Comparison of ENCODE assay signal across 16 mouse cellular contexts in the genomic region with DNA sequence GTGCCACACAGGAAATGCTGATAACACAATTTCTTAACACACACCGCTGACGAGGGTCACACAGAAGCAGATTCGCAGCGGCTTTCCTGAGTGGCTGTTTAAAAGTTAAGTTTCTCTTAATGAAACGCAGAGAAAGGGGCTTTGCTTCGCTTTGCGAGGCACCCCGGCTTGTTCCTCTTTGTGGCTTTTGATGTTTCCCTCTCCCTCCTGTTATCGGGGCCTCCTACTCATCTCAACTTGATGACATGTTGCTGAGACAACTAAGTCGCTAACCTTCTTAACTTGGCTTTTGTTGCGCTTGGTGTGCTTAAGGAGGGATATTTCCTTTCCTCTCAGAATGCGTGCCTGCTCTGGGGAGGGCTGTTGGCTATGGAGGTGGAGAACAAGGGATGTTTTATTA.
A peak's percentile ranks its signal among the peaks of the same experiment; 100 is the strongest.
DNase-seq lines count a peak whose midpoint lies in the region; ATAC-seq and TF ChIP-seq lines count a peak whose summit lies in the region.
"Had no signal": no experiment of that assay in that cellular context is flagged by ENCODE, and none has a peak within 500 bp of the region (broad histone marks: within the 10 kb centered on the region; RNA-seq: fewer than 3 reads in every experiment).

No protein-coding gene starts in this region.

- no peak for DNase-seq in forebrain, embryonic 10.5 days (ENCODE audit: extremely low spot score, low spot score)
- DNase-seq in heart, postnatal 0 days (ENCODE audit: low spot score), result no peak
- no peak for DNase-seq in heart, postnatal 4 days
- peak; percentile 41 for DNase-seq in midbrain, embryonic 14.5 days
- DNase-seq in B cell, adult 2 months, result no peak
- no peak for DNase-seq in spleen, adult 18-20 months
- DNase-seq: adrenal gland, postnatal 10 days; heart, adult 2 months; layer of hippocampus, adult 9-11 months; liver; lung, adult 2 months; right cerebral cortex, postnatal 14 days; thymus, adult 18-20 months had no signal

- H3K36me3 ChIP-seq in forebrain, embryonic 10.5 days (replicated peaks), result no peaks in the 10 kb centered on the region
- H3K36me3 ChIP-seq in forebrain, embryonic 13.5 days (ENCODE audit: poor library complexity, severe bottlenecking), result no peaks in the 10 kb centered on the region
- H3K36me3 ChIP-seq in heart, postnatal 0 days (replicated peaks; ENCODE audit: control insufficient read depth, insufficient read depth, low read length), result no peaks in the 10 kb centered on the region
- no peaks in the 10 kb centered on the region for H3K36me3 ChIP-seq in midbrain, embryonic 14.5 days (ENCODE audit: control insufficient read depth, insufficient read depth, low read length)

- no peak for TF ChIP-seq EP300 in heart, postnatal 0 days (IDR thresholded peaks at IDR 0.05; ENCODE audit: low read depth)

- TF ChIP-seq CTCF in heart, postnatal 0 days (IDR thresholded peaks at IDR 0.05; ENCODE audit: low read depth), result no peak

- H3K9me3 ChIP-seq in forebrain, embryonic 10.5 days, result no peaks in the 10 kb centered on the region
- no peaks in the 10 kb centered on the region for H3K9me3 ChIP-seq in forebrain, embryonic 13.5 days (replicated peaks)
- no peaks in the 10 kb centered on the region for H3K9me3 ChIP-seq in heart, postnatal 0 days (replicated peaks; ENCODE audit: control insufficient read depth, low read length)
- no peaks in the 10 kb centered on the region for H3K9me3 ChIP-seq in midbrain, embryonic 14.5 days (ENCODE audit: control insufficient read depth, low read length)

- H3K4me2 ChIP-seq in forebrain, embryonic 13.5 days, result no peak overlapping the region
- H3K4me2 ChIP-seq in heart, postnatal 0 days (ENCODE audit: low read depth, low read length), result peak overlapping the region; percentile 46
- peak overlapping the region; percentile 17 for H3K4me2 ChIP-seq in midbrain, embryonic 14.5 days (ENCODE audit: low read length)

- peaks cover 50% of the 10 kb centered on the region for H3K27me3 ChIP-seq in forebrain, embryonic 10.5 days (ENCODE audit: poor library complexity, severe bottlenecking)
- peaks cover 29% of the 10 kb centered on the region for H3K27me3 ChIP-seq in forebrain, embryonic 13.5 days
- no peaks in the 10 kb centered on the region for H3K27me3 ChIP-seq in heart, postnatal 0 days (ENCODE audit: control insufficient read depth, insufficient read depth, low read length)
- H3K27me3 ChIP-seq in midbrain, embryonic 14.5 days (ENCODE audit: control insufficient read depth, insufficient read depth, low read length), result peaks cover 20% of the 10 kb centered on the region; the same call in 1 of the 2 replicates

- peaks cover 17% of the 10 kb centered on the region for H3K4me1 ChIP-seq in forebrain, embryonic 10.5 days
- peaks cover 5% of the 10 kb centered on the region; the same call in 1 of the 2 replicates for H3K4me1 ChIP-seq in forebrain, embryonic 13.5 days
- 0 out of 2 replicates have a peak, but pooled peaks cover 4% of the 10 kb centered on the region for H3K4me1 ChIP-seq in heart, postnatal 0 days (ENCODE audit: control insufficient read depth, insufficient read depth)
- H3K4me1 ChIP-seq in midbrain, embryonic 14.5 days (ENCODE audit: control insufficient read depth, insufficient read depth, low read length), result no peaks in the 10 kb centered on the region

- ATAC-seq in forebrain, embryonic 13.5 days, result no peak
- ATAC-seq in heart, postnatal 0 days (ENCODE audit: insufficient read depth, low read depth), result no peak
- ATAC-seq in granulocyte monocyte progenitor cell, adult 5-6 weeks (replicated peaks; ENCODE audit: poor library complexity, severe bottlenecking), result peak; percentile 43
- ATAC-seq in midbrain, embryonic 14.5 days (ENCODE audit: low FRiP score, low TSS enrichment), result no peak

- peak overlapping the region; percentile 16; the same call in 1 of the 2 replicates for H3K4me3 ChIP-seq in forebrain, embryonic 10.5 days
- H3K4me3 ChIP-seq in forebrain, embryonic 13.5 days, result no peak overlapping the region
- H3K4me3 ChIP-seq in heart, postnatal 0 days (ENCODE audit: low read depth, low read length), result peak overlapping the region; percentile 16; the same call in 1 of the 2 replicates
- no peak overlapping the region for H3K4me3 ChIP-seq in midbrain, embryonic 14.5 days (replicated peaks; ENCODE audit: low read depth, low read length)
- H3K4me3 ChIP-seq: heart, adult 2 months had no signal

- no peak overlapping the region for H3K27ac ChIP-seq in forebrain, embryonic 10.5 days
- no peak overlapping the region for H3K27ac ChIP-seq in forebrain, embryonic 13.5 days
- no peak overlapping the region for H3K27ac ChIP-seq in heart, postnatal 0 days (ENCODE audit: low read depth)
- H3K27ac ChIP-seq in midbrain, embryonic 14.5 days (replicated peaks; ENCODE audit: low read depth, low read length), result no peak overlapping the region
- H3K27ac ChIP-seq: heart, adult 2 months; kidney, postnatal 0 days had no signal

- no peak overlapping the region for H3K9ac ChIP-seq in forebrain, embryonic 13.5 days
- no peak overlapping the region for H3K9ac ChIP-seq in heart, postnatal 0 days (replicated peaks; ENCODE audit: low read depth, low read length)
- H3K9ac ChIP-seq in midbrain, embryonic 14.5 days (replicated peaks; ENCODE audit: low read length), result no peak overlapping the region; the same call in 1 of the 2 replicates

- 30% methylated on average over 12 of the region's 12 CpGs for WGBS in forebrain, embryonic 10.5 days
- WGBS in forebrain, embryonic 13.5 days, result 11% methylated on average over 12 of the region's 12 CpGs
- 17% methylated on average over 12 of the region's 12 CpGs for WGBS in heart, postnatal 0 days
- WGBS in midbrain, embryonic 14.5 days, result 10% methylated on average over 12 of the region's 12 CpGs

Comparison
In these comparisons a context has a peak if more than half of its experiments do, and no peak if none do; other contexts are left out.
1. H3K4me3 ChIP-seq: peak in forebrain, embryonic 10.5 days (single experiment) and heart, postnatal 0 days (single experiment); none in forebrain, embryonic 13.5 days (single experiment) and midbrain, embryonic 14.5 days (single experiment).